Mouse (Mus musculus) ES-Bruce4 (cell line): ENCODE results near the gene Fam20b. TPM values are rescaled to one million over a fixed set of nuclear protein-coding genes. Genes with fewer than 3 reads are reported as not detected.

ENCODE experiments used
- H3K27ac ChIP-seq: 2 replicates; pipeline ENCODE4 v1.5.1; 2012; ENCODE audit warnings: low read length, inconsistent platforms; ENCODE audit not compliant: insufficient read depth
- H3K27me3 ChIP-seq: 2 replicates; pipeline ENCODE4 v1.6.1; 2012; ENCODE audit warnings: mild to moderate bottlenecking, low read length, inconsistent platforms; ENCODE audit not compliant: control insufficient read depth, poor library complexity, insufficient read depth, severe bottlenecking
- H3K36me3 ChIP-seq: 2 replicates; pipeline ENCODE4 v1.6.1; 2012; ENCODE audit warnings: inconsistent platforms, mild to moderate bottlenecking, low read length, moderate library complexity; ENCODE audit not compliant: control insufficient read depth, poor library complexity, insufficient read depth, severe bottlenecking
- H3K4me1 ChIP-seq: one replicate; pipeline ENCODE4 v1.8.1; 2011; ENCODE audit warnings: low read length; ENCODE audit not compliant: control insufficient read depth, insufficient read depth
- H3K4me3 ChIP-seq: 2 replicates; pipeline ENCODE4 v1.5.1; 2011; ENCODE audit warnings: low read depth, mild to moderate bottlenecking, low read length
- H3K9ac ChIP-seq: 2 replicates; pipeline ENCODE4 v1.6.1; 2012; ENCODE audit warnings: low read depth, mild to moderate bottlenecking, inconsistent platforms; ENCODE audit not compliant: poor library complexity, severe bottlenecking
- H3K9me3 ChIP-seq: replicated peaks from 2 replicates; pipeline ENCODE4 v1.6.1; 2012; ENCODE audit warnings: mild to moderate bottlenecking, low read length, inconsistent platforms; ENCODE audit not compliant: control insufficient read depth, poor library complexity, insufficient read depth, severe bottlenecking
- CTCF ChIP-seq: IDR thresholded peaks from one replicate; pipeline ENCODE4 v1.8.1; 2011; ENCODE audit warnings: low read depth, low read length
- EP300 ChIP-seq: IDR thresholded peaks from 2 replicates; pipeline ENCODE4 v1.6.1; 2011; ENCODE audit warnings: low read depth, low read length; ENCODE audit not compliant: insufficient read depth
- POLR2A ChIP-seq: IDR thresholded peaks from one replicate; pipeline ENCODE4 v1.8.1; 2011; ENCODE audit warnings: low read length; ENCODE audit not compliant: insufficient read depth
- polyA plus RNA-seq: library from polyadenylated mRNA; stranded (reverse); fragments of >200 nt; gene quantifications from 2 replicates; pipeline ENCODE4 v1.2.4, GENCODE M21; 2011; ENCODE audit warnings: low read depth; ENCODE audit not compliant: missing spikeins, insufficient read depth, insufficient read length

The Fam20b gene
- polyA plus RNA-seq, 1 experiment, result 23.5 TPM

DNA sequence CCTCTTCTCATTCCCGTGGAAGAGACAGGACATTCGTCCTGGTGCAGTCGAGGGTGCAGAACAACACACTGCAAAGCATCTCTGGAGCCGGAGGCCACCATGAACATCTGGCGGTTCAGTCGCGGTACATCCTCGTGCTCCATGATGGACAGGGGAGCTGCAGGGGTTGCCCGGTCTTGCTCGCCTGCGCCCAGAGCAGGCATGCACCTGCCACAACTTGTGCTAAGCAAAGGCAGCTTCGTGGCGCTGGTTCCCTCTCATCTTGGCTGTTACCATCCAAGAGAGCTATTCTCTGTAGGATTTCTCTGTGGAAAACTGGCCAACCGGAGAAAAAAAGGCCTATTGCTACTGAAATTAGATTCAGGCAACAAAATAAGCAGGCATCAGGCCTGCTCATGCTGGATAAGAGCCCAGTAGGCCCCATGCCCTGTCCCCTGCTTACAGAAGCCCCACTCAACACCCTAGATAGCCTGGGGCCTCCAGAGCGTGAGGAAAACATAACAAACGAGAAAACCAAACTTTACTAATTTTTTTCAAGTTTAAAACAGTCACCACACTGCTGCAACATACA lies 29.6 kb upstream of the Fam20b start:
- Histone ChIP-seq H3K27ac (no peak overlapping the region), H3K9me3 (no peaks in the 10 kb centered on the region), H3K4me3 (peak overlapping the region; percentile 30), H3K36me3 (no peaks in the 10 kb centered on the region), H3K27me3 (no peaks in the 10 kb centered on the region), H3K4me1 (no peaks in the 10 kb centered on the region), H3K9ac (no peak overlapping the region)
- no peak for TF ChIP-seq POLR2A
- no peak for TF ChIP-seq CTCF
- TF ChIP-seq EP300, result no peak

- H3K36me3 ChIP-seq, result no peaks in the 10 kb centered on the region
- no peaks in the 10 kb centered on the region for H3K9me3 ChIP-seq
- no peak overlapping the region for H3K27ac ChIP-seq
- TF ChIP-seq EP300 (no peak), POLR2A (no peak), CTCF (no peak)
- no peak overlapping the region for H3K4me3 ChIP-seq
- H3K4me1 ChIP-seq, result no peaks in the 10 kb centered on the region
- no peak overlapping the region for H3K9ac ChIP-seq
- no peaks in the 10 kb centered on the region for H3K27me3 ChIP-seq
Observed at GRCm38 (mm10) chr1:156745188-156745810, 26.4 kb upstream of the Fam20b start.

- TF ChIP-seq CTCF, result peak; percentile 84
- no peak for TF ChIP-seq POLR2A
- TF ChIP-seq EP300, result no peak
- Histone ChIP-seq H3K9ac (no peak overlapping the region), H3K4me1 (no peaks in the 10 kb centered on the region), H3K27ac (no peak overlapping the region), H3K4me3 (no peak overlapping the region), H3K9me3 (no peaks in the 10 kb centered on the region), H3K27me3 (no peaks in the 10 kb centered on the region), H3K36me3 (no peaks in the 10 kb centered on the region)
Observed at GRCm38 (mm10) chr1:156741482-156742411, 22.9 kb upstream of the Fam20b start.

- Histone ChIP-seq H3K27ac (no peak overlapping the region), H3K9ac (no peak overlapping the region), H3K9me3 (no peaks in the 10 kb centered on the region), H3K4me1 (no peaks in the 10 kb centered on the region), H3K36me3 (no peaks in the 10 kb centered on the region), H3K4me3 (no peak overlapping the region), H3K27me3 (no peaks in the 10 kb centered on the region)
- no peak for TF ChIP-seq CTCF
- TF ChIP-seq EP300, result no peak
- no peak for TF ChIP-seq POLR2A
Observed at GRCm38 (mm10) chr1:156735788-156736187, 16.9 kb upstream of the Fam20b start.

DNA sequence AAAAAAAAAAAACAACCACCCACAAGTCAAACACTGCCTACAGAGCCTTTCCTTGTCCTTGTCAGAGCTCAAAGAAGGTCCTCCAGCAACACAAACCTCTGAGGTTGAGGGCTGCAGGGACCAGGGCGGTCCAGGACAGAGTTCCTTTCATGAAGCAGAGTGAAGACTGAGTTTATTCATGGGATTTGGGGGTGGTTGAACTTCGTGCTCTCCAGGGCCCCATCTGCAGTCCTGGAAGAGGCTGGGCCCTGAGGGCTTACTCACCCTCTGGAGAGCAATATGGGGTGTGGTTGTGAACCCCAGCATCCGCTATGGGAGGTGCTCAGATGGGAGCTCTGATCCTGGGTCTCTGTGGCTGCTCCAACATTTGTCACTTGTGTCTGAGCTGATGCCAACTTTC lies 15.1 kb upstream of the Fam20b start:
- TF ChIP-seq POLR2A (no peak), CTCF (no peak), EP300 (no peak)
- Histone ChIP-seq H3K4me3 (no peak overlapping the region), H3K4me1 (no peaks in the 10 kb centered on the region), H3K9me3 (no peaks in the 10 kb centered on the region), H3K9ac (no peak overlapping the region), H3K27me3 (no peaks in the 10 kb centered on the region), H3K36me3 (no peaks in the 10 kb centered on the region), H3K27ac (no peak overlapping the region)
